Mouse (Mus musculus) stomach, postnatal 0 days (tissue): ENCODE results near the gene Tmem74b. TPM values are rescaled to one million over a fixed set of nuclear protein-coding genes. Genes with fewer than 3 reads are reported as not detected.

Source experiments
- ATAC-seq: fragments of 200-750 bp; cut with Nextera tagmentation; 2 replicates; pipeline ENCODE4 v1.8.0; 2017; ENCODE audit not compliant: low FRiP score, low TSS enrichment
- DNase-seq: peaks from one replicate; pipeline ENCODE4 v3.0.0-alpha.2; 2016; ENCODE audit warnings: low spot score
- H3K27ac ChIP-seq: fragments of 300-500 bp; sonication (generic); replicated peaks from 2 replicates; pipeline ENCODE4 v1.5.1; 2014; ENCODE audit warnings: mild to moderate bottlenecking, control low read depth
- H3K27me3 ChIP-seq: fragments of 300-500 bp; sonication (generic); 2 replicates; pipeline ENCODE4 v1.6.1; 2014; ENCODE audit warnings: low read length; ENCODE audit not compliant: control insufficient read depth, insufficient read depth
- H3K36me3 ChIP-seq: fragments of 300-500 bp; sonication (generic); 2 replicates; pipeline ENCODE4 v1.6.1; 2014; ENCODE audit warnings: low read length, mixed read lengths; ENCODE audit not compliant: control insufficient read depth, insufficient read depth
- H3K4me1 ChIP-seq: fragments of 300-500 bp; sonication (generic); replicated peaks from 2 replicates; pipeline ENCODE4 v1.6.1; 2014; ENCODE audit warnings: antibody characterized with exemption; ENCODE audit not compliant: control insufficient read depth, insufficient read depth
- H3K4me2 ChIP-seq: fragments of 300-500 bp; sonication (generic); replicated peaks from 2 replicates; pipeline ENCODE4 v1.6.1; 2014; ENCODE audit warnings: low read depth, mild to moderate bottlenecking, control low read depth, moderate library complexity
- H3K4me3 ChIP-seq: fragments of 300-500 bp; sonication (generic); 2 replicates; pipeline ENCODE4 v1.5.1; 2014; ENCODE audit warnings: low read depth, low read length, control low read depth
- H3K9ac ChIP-seq: fragments of 300-500 bp; sonication (generic); 2 replicates; pipeline ENCODE4 v1.6.1; 2014; ENCODE audit warnings: mild to moderate bottlenecking, low read length, control low read depth, mixed read lengths
- H3K9me3 ChIP-seq: fragments of 300-500 bp; sonication (generic); 2 replicates; pipeline ENCODE4 v1.6.1; 2016; ENCODE audit warnings: low read length; ENCODE audit not compliant: control insufficient read depth
- CTCF ChIP-seq: IDR thresholded peaks from 2 replicates; pipeline ENCODE4 v1.5.1; 2016; ENCODE audit warnings: antibody characterized with exemption, low read depth, mild to moderate bottlenecking, moderate library complexity
- EP300 ChIP-seq: optimal IDR thresholded peaks from 2 replicates; pipeline ENCODE3; 2016; ENCODE audit warnings: antibody characterized with exemption
- WGBS: fragments of 180-500 bp; shearing (Covaris S2); extraction: QIAGEN DNeasy Blood & Tissue Kit; methylation state at CpG from one replicate; pipeline ENCODE4 v1.1.7; 2014; 5-methylcytosine and 5-hydroxymethylcytosine counted together
- polyA plus RNA-seq: library from polyadenylated mRNA; unstranded; fragments of >200 nt; fragmentation: Nextera tagmentation; extraction: Ambion mirVana; gene quantifications from 2 replicates; pipeline ENCODE4 v1.2.1, GENCODE M21; 2015

Tmem74b gene
- polyA plus RNA-seq, 1 experiment from 2014 or later, result 0.40 TPM

DNA sequence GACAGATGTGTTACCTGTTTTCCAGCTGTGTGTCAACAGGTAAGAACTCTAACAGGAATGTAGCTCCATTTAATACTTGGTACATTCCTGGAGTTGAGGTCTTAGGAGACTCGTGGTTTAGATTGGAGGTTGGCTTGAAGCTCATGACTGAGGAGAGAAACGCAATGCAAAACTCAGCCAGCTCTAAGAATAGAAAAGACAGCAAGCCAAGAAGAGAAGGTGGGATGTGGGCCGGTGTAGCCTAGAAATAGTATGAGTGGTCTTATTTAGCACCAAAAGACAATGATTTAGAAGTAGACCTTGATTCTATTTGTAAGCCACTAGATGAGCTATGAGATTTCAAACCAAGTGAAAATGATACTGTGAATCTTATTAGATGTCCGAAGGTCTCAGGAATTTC lies 13.7 kb downstream of the Tmem74b start:
- no peak for TF ChIP-seq CTCF
- TF ChIP-seq EP300, result no peak
- no peaks in the 10 kb centered on the region for H3K27me3 ChIP-seq
- no peaks in the 10 kb centered on the region for H3K9me3 ChIP-seq
- DNase-seq (no peak), ATAC-seq (no peak)
- H3K4me2 ChIP-seq, result no peak overlapping the region
- no peak overlapping the region for H3K4me3 ChIP-seq
- H3K4me1 ChIP-seq, result no peaks in the 10 kb centered on the region
- 93% methylated on average over 4 of the region's 4 CpGs for WGBS
- no peak overlapping the region for H3K27ac ChIP-seq
- H3K36me3 ChIP-seq, result peaks cover 27% of the 10 kb centered on the region
- H3K9ac ChIP-seq, result no peak overlapping the region

DNA sequence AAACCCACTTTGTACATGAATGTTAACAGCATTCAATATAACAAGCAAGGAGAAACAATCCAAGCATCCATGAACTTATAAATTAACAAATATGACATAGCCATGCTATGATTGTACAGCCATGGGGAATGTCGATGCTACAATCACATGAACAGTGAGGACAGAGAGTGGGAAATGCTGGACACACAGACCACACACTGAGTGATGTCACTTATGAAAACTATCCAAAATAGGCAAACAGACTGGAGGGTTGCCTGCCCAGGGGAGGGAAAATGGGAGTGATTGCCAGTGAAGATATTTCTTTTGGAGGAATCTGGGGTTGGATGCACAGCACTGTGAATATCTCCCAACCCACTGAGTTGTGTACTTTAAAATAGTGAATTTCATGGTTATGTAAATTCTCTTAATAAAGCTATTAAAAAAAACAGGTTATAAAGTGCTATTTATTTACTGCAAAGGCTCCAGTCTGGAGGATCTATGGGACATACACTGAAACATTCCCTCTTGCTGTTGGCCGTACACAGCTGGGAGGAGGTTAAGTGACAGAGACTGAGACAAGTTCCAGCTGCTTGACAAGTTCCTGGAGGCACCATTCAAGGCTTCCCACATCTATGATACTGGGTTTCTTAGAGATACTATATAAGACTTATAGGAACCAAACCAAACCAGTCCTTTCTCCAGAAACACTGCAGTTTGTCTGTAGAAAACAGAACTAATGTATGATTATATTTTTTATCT lies 14.7 kb downstream of the Tmem74b start:
- Histone ChIP-seq H3K4me3 (no peak overlapping the region), H3K9ac (no peak overlapping the region), H3K4me1 (no peaks in the 10 kb centered on the region), H3K27me3 (no peaks in the 10 kb centered on the region), H3K4me2 (no peak overlapping the region), H3K36me3 (peaks cover 27% of the 10 kb centered on the region), H3K9me3 (no peaks in the 10 kb centered on the region), H3K27ac (no peak overlapping the region)
- DNase-seq, result no peak
- 59% methylated on average over 2 of the region's 2 CpGs for WGBS
- TF ChIP-seq EP300 (no peak), CTCF (no peak)
- ATAC-seq, result no peak

DNA sequence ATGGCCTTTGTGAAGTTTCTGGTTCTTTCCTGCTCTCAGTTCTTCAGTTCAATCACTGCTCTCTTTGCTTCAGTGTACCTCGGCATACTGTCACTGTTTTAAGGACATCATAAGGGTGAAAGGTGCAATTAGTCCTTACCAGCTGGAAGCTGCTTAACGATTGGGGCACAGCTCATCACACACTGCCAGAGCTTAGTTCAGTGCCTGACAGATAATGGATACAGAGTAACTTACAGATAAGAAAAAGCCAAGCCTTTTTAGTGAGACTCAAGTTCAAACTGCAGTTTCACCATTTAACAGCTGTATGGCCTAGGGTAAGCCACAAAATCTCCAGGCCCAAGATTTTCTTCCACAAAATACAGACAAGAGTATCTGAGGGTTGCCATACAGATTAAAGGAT lies 22.3 kb downstream of the Tmem74b start:
- H3K4me1 ChIP-seq, result no peaks in the 10 kb centered on the region
- 92% methylated on average over 2 of the region's 2 CpGs for WGBS
- ATAC-seq, result no peak
- H3K4me2 ChIP-seq, result no peak overlapping the region
- TF ChIP-seq EP300, result no peak
- no peak for TF ChIP-seq CTCF
- peaks cover 12% of the 10 kb centered on the region for H3K36me3 ChIP-seq
- H3K27ac ChIP-seq, result no peak overlapping the region
- no peak overlapping the region for H3K4me3 ChIP-seq
- DNase-seq, result no peak
- H3K27me3 ChIP-seq, result no peaks in the 10 kb centered on the region
- H3K9ac ChIP-seq, result no peak overlapping the region
- no peaks in the 10 kb centered on the region for H3K9me3 ChIP-seq

DNA sequence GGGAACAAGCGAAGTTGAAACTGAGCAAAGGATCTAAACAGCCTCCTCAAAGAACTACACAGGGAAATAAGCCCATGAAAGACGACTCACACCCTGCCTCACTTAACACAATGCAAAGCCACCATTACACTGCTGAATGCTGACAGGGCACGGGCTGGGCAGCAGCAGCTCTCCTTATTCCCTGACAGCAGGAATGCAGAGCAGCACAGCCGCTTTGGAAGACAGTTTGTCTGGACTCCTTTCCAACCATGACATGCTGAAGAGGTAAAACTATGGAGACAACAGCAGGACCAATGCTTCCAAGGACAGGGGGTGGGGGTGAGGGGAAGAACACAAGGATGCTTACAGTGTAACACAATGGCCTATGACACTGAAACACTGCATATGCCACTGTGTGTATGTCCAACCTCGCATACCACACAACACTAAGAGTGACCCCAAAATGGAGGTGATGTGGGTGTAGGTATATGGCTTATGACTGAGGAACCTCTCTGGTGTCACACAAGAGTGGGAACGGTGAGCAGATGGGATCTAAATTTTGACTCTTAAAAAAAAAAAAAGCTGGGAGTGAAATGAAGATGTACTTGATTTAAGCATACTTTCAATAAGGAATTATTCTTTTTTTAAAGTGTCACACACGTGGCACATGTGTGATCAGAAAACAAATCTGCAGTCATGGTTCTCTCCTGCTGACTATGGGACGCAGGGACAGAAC lies 31.5 kb downstream of the Tmem74b start:
- ATAC-seq, result no peak
- H3K27me3 ChIP-seq, result no peaks in the 10 kb centered on the region
- no peak overlapping the region for H3K9ac ChIP-seq
- DNase-seq, result no peak
- no peak overlapping the region for H3K4me2 ChIP-seq
- 85% methylated on average over 8 of the region's 8 CpGs for WGBS
- no peak for TF ChIP-seq EP300
- TF ChIP-seq CTCF, result no peak
- no peak overlapping the region for H3K4me3 ChIP-seq
- H3K27ac ChIP-seq, result no peak overlapping the region
- no peaks in the 10 kb centered on the region for H3K9me3 ChIP-seq
- H3K4me1 ChIP-seq, result no peaks in the 10 kb centered on the region
- peaks cover 21% of the 10 kb centered on the region for H3K36me3 ChIP-seq

GRCm38 (mm10) chr2:151735422-151735821 lies 33.6 kb downstream of the Tmem74b start:
- Histone ChIP-seq H3K9ac (no peak overlapping the region), H3K27ac (no peak overlapping the region), H3K27me3 (no peaks in the 10 kb centered on the region), H3K4me3 (no peak overlapping the region), H3K36me3 (peaks cover 13% of the 10 kb centered on the region), H3K4me2 (no peak overlapping the region), H3K4me1 (no peaks in the 10 kb centered on the region), H3K9me3 (no peaks in the 10 kb centered on the region)
- no peak for ATAC-seq
- DNase-seq, result no peak
- TF ChIP-seq CTCF (no peak), EP300 (no peak)
- 95% methylated on average over 6 of the region's 6 CpGs for WGBS

DNA sequence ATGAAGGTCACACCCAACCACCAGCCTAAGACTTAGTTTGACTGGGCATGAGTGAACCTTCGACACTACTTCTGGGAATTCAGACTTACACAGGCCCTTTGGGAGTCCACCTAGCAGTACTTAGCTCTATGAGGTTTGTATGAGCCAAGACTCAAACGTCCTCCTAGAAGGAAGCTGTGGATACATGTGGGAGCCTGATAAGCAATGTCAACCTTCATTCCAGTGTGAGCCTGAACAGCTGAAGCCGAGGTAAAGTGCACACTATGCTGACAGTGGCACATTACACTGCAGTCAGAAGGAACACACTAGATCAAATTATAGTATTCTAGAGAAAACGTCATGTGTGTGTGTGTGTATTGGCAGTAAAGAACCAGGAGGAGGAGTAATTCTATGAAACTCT lies 36.7 kb downstream of the Tmem74b start:
- H3K36me3 ChIP-seq, result peaks cover 8% of the 10 kb centered on the region
- TF ChIP-seq EP300, result no peak
- TF ChIP-seq CTCF, result no peak
- H3K9ac ChIP-seq, result no peak overlapping the region
- DNase-seq, result no peak
- H3K27me3 ChIP-seq, result no peaks in the 10 kb centered on the region
- H3K4me3 ChIP-seq, result no peak overlapping the region
- no peak for ATAC-seq
- no peaks in the 10 kb centered on the region for H3K4me1 ChIP-seq
- no peak overlapping the region for H3K27ac ChIP-seq
- WGBS, result 77% methylated on average over 4 of the region's 4 CpGs
- H3K9me3 ChIP-seq, result no peaks in the 10 kb centered on the region
- H3K4me2 ChIP-seq, result no peak overlapping the region
